Mouse (Mus musculus): Measurements from ENCODE around the gene Gm8926. TPM values are rescaled to one million over a fixed set of nuclear protein-coding genes. Genes with fewer than 3 reads are reported as not detected.
"Not testable (repeated sequence)": the region's sequence is repeated elsewhere in the genome, so short reads cannot be mapped to it uniquely, and the experiment has no call there.

Gene Gm8926
- total RNA-seq (2017): 1.6 to 2.6 TPM in 2 of 3 replicates, not detected in the other

- not testable (repeated sequence) for ATAC-seq (replicated peaks; ENCODE audit: insufficient number of reproducible peaks, low FRiP score, low TSS enrichment, poor library complexity, severe bottlenecking)
These were observed at the start of gene Gm8926 for GRCm38 (mm10) chr5:11770248-11770647. Gm8926 (plus strand) TSS chr5:11770548.

Other genes with a start within 250 kb of the Gm8926 start
- not detected in 3 replicates for gene Gm6460, start 175.6 kb upstream of the Gm8926 start, total RNA-seq (2017)
- gene Gm8922, start 88.6 kb upstream of the Gm8926 start, total RNA-seq (2017): not detected in 3 replicates
- 0.49 TPM in 1 of 3 replicates, not detected in the others for gene Gm6465, start 75.0 kb downstream of the Gm8926 start, total RNA-seq (2017)
- gene 4933402N22Rik, start 147.5 kb downstream of the Gm8926 start, total RNA-seq (2017): not detected in 3 replicates

Data from monocyte, adult 5-6 weeks (primary cell).